Mouse (Mus musculus) urinary bladder, postnatal 36 days (tissue): Measurements from ENCODE around the gene Ssbp4.

Source experiments
- DNase-seq, 2 experiments: peaks; one replicate each; pipeline ENCODE4 v3.0.0; 2022; ENCODE audit warnings: low spot score in 2 of 2, mixed read lengths in 1 of 2

Gene Ssbp4

GRCm38 (mm10) chr8:70631436-70631835 lies 22.8 kb upstream of the Ssbp4 start:
- DNase-seq: no peak

DNA sequence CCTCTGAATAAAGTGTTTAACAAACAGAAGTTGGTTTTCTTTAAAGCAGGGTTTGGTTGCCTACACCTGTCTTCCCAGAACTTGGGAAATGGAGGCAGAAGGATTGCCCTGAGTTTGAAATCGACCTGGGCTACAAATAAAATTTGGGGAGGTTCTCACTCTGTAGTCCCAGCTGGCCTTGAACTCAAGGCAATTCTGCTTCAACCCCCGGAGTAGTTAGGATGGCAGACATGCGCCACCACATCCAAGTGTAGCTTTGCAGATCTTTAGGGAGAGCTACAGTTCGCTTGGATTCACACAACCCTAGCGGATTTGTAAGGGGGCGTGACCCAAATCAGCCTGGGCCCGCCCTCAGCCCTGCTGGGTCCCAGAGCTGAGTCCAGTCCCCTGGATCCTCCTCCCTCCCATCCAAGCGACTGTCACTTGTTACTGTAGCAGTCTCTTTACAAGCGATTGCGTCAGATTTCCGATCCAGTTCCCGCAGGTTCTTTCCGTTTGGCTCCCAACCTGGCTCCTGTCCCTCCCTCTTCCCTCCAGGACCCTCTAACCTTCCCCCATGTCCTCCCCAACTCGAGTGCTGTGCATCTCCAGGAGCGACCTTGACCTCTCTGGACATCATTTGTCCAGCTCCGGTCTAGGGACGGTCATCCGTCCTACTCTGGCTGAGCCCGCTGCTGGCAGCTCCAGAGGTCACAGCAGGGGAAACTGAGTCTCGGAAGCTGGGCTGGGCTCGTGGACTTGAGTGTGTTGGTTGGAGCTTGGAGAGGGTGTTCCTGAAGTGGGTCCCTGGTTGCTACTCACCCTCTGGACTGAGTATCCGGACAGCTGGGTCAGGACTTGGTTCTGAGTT lies 22.1 kb upstream of the Ssbp4 start:
- peak in 1 of 2 experiments; percentile 66 for DNase-seq

- DNase-seq: peak; percentile 77 to 83
Measured at GRCm38 (mm10) chr8:70629574-70630531, 21.2 kb upstream of the Ssbp4 start.

DNA sequence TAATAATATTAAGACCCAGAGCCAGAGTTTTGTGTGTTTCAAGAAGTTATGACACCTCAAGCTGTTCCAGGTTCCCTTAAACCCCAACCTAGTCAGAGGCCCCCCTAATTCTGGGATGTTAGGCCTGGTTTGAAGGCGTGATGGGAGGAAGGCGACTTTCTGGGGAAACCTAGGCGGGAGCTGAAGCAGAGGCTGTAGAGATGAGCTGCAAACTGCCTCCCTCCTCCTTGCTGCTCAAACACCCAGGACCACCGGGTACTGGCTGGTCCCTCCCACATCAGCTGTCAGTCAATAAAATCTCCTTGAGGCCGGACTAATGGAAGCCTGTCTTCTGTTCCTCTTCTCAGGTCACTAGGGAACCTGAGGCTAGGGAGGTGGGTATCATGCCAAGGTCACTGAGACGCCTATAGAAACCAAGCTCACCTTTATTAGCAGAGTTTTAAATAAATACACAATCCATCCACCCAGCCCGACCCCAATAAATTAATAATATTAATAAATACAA lies 20.4 kb upstream of the Ssbp4 start:
- DNase-seq: no peak

DNA sequence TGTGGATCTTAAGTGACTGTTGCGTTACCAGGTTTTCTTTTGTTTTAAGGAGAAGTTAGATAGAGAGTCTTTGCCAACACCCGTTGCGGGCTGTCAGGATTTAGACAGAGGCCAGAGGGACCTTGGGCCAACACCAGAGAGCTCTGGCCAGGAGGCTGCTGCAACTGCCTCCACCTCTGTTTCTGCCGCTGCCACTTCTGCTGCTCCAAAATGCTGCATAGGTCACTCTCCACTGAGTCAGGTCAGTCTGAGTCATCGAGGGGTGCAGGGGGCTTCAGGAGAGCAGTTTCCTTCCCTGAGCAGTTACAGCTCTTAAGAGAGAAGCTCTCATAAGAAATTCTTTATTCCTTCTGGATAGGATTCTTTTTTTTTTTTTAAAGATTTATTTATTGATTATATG lies 18.4 kb upstream of the Ssbp4 start:
- DNase-seq: no peak

- peak in 1 of 2 experiments; percentile 62 for DNase-seq
Measured at GRCm38 (mm10) chr8:70625104-70625503, 16.4 kb upstream of the Ssbp4 start.

DNA sequence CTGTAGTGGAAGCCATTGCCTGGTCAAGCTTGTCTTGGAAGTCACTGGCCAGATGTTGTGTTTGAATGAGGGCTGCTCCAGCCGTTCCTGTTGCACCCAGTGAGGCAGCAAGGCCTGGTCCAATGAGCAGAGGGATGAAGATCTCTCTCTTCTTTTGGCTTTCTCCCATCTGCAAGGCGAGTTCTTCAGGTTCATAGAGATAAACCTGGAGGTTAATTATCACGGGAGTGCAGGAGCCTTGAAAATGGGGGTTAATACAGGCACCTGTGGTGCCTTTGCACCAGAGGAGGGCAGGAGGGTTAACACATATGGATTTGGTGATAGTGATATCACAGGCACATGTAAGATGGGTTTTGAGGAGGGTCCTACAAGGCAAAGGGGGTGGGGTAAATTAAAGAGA lies 13.5 kb upstream of the Ssbp4 start:
- DNase-seq: no peak

GRCm38 (mm10) chr8:70618888-70619334 lies 10.2 kb upstream of the Ssbp4 start:
- DNase-seq: no peak

GRCm38 (mm10) chr8:70617985-70618384 lies 9.3 kb upstream of the Ssbp4 start:
- no peak for DNase-seq

- DNase-seq: no peak
Measured at GRCm38 (mm10) chr8:70616645-70617044, 8.0 kb upstream of the Ssbp4 start.

- DNase-seq: no peak
Measured at GRCm38 (mm10) chr8:70615894-70616293, 7.2 kb upstream of the Ssbp4 start, which contains the start of gene Lrrc25. TSS of gene Lrrc25 (plus strand) at chr8:70616155.

- no peak for DNase-seq
Measured at GRCm38 (mm10) chr8:70615281-70615680, 6.6 kb upstream of the Ssbp4 start.

GRCm38 (mm10) chr8:70614469-70614868 lies 5.8 kb upstream of the Ssbp4 start:
- DNase-seq: no peak

DNA sequence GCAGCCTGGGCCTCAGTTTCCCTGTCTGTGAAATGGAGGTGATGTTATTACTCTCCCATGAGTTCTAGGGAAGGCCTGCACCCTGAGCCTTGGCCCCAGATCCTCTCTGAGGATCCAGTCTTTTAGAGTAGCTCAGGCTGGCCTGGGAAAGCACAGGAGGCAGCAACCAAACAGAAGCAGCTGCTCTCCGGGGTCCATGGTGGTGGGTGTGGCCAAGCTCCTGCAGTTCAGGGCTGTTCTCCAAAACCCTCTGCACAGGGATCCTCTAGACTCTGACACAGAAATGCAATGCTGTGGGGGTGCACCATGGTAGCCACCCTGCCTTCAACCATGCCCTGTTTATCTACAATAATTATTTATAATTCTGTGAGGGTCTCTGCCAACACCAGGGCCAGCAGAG lies 5.1 kb upstream of the Ssbp4 start:
- no peak for DNase-seq

DNA sequence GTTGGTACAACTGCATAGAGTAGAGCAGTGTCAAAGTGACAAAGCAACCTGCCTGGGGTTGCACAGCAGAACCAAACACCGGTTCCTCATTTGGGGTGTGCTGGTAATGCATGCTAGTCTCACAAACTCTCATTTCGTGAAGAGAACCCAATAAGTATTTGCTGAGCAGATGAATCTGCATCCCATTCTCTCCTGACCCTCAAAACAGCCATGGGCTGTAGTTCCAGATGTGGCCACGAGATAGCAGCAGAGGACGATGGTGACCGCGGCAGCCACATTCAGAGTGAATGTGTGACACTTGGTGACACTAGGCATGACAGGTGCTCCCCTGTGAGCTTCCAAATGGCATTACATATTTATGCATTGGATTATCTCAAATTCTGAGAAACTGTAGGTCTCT lies 3.2 kb upstream of the Ssbp4 start:
- peak; percentile 82 to 87 for DNase-seq

DNA sequence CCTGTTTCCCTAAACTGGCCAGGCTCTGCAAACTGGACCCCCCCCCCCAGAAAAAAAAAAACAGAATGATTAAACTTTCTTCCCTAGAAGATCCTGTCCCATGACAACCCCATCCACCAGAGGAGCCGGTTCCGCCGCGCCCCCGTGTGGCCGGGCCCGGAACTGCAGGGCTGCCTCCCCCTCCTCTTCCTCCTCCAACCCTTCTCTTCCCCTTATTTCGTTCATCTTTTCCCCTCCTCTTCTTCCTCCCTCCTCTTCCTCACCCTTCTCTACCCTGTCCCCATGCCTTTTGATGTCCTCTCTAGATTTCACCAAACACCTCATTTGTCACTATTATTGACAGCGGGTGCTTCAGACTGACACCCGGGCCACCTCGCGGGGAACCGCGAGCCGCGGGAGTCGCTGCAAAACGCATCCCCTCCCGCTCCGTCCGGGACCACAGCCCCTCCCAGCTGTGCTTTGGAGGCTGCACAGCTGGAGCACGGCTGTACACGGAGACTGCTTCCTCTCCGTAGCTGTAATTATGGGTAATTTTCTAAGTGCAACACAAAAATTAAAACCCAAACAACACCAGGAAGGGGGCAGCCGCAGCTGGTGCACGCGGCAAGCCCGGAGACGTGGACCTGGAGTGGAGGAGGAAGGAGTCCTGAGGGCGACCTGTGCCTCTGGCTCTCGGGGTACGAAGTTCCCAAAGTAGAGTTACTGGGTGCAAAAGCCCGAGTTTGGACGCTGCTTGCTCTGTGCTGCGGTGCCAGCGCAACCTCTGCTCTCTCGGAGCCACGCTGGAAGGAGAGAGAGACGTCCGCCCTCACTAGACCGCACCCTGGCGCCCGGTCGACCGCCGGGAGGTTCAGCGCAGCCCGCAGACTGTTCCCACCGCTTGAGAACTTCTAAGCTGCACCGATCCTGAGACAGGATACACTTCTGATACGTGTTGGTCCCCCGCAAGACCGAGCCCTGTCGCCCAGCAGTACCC lies 2.4 kb upstream of the Ssbp4 start:
- DNase-seq: peak; percentile 79 to 85

DNA sequence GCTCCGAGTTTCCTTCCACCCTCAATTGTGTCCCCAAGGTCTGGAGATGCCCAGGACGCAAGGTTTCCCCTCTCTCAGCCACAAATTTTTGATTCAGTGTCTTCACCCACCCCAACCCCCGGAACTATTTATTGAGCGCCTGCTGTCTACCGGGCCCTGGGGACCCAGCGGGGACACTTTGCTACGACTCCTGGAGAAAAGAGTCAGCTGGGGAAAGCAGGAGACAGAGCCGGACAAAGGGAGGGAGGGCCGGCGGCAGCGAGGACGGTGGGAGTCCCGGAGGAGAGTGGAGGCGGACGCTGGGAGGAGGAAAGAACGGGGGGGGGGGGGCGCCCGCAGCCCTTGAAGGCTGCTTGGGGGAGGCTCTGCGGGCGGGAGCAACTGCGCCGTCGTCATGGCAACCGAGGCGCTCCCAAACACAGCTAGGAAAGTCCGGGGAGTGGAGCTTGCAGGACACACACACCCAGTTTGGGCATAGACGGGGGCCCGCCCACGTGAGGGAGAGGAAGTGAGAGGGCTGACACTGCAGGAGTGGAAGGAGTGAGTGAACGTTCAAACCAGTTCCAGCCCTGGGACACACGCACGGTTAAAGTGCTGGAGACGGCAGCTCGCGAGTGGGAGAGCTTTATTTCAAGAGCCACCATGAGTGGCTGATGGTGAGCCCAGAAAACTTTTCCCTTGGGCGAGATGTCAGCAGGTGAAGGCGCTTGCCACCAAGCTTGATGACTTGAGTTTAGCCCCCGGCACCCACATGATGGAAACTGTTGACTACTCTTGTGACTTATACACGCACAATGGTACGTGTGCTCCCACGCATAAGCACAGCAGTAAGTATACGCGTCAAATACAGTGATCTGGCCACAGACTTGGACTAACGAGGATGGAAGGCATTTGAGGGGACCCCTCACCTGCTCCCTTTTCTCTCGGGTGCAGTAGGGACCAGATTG lies 1.4 kb upstream of the Ssbp4 start:
- peak; percentile 83 to 91 for DNase-seq

DNA sequence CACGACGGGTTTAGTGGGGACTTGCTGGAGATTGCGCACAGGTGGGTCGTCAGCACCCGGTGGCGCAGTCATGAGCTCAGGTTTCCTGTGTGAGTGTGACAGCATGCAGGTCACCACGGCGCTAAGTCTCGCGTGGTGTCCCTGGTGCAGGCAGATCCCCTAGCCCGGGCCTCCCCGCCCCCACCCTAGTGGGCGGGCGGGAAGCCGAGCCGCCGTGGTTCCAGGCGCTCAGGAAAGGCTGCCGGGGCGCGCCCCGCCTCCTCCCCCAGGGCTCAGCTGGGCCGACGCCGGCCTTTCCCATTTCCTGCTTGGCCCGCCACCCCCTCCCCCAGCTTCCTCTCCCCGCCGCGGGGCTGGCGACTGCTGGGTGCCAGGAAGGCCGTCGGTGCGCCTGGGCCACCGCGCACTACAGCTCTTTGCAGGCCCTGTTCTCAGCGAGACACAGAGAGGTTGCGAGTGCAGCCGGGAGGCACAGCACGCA lies 736 bp upstream of the Ssbp4 start:
- DNase-seq: peak; percentile 78 to 89

DNA sequence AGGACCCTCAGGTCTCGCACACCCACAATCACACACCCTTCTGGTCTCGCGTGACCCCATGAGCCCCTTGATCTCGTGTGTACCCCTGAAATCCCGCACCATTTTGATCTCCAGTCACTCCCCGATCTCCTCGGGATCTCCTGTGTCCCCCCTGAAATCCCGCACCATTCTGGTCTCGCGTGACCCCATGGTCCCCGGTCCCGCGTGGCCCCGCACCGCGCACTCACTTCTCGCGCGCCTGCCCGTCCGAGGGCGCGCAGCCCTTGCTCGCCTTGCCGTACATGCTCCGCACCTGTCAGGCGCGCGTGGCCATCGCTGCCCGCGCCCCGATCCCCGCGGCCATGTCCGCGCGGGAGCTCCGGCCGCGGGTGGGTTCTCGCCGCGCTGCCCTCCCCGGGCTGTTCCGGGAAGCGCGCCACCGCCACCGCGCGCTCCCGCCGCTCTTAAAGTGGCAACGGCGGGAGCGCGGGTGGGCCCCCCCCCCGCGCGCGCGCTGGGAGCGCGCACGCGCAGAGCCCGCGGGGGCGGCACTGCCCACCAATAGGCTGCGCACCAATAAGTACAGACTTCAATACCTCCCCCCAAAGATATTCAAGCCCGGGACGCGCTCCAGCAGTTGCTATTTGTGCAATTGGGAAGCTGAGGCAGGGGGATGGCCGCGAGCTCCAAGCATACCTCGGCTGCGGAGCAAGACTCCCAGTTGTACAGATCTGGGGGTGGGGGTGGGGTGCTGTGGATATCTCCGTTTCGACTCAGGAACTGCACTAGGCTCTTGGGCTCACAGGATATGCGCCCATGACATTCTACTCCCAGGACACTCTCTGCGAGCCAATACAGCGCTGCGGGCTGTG lies 549 bp downstream of the Ssbp4 start:
- DNase-seq: no peak
